Mouse (Mus musculus): ENCODE measurements around the gene Sf3a2. TPM values are rescaled to one million over a fixed set of nuclear protein-coding genes. Genes with fewer than 3 reads are reported as not detected.

Sf3a2 gene
- polyA plus RNA-seq, 1 experiment = 15.3 TPM

DNA sequence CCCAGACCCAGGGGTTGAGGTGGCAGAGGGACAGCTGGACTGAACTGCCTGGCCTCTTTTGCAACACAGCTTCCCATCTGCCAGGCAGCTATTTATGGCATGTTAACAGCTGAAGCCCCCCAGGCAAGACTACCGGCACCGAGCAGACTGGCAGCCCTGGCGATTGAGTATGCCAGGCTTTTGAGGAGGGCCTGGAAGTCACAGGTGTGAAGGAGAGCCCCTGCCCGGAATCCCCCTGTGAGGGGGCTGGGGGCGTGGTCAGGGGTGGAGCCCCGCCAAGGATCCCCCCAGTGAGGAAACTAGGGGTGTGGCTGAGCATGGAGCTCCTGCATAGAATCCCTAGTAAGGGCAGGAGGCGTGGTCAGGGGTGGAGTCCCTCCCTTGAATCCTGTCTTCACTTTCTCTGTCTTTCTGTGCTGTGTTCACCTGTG lies 39.0 kb downstream of the Sf3a2 start:
- H3K27ac ChIP-seq (replicated peaks; ENCODE audit: low read depth, low read length) = no peak overlapping the region

DNA sequence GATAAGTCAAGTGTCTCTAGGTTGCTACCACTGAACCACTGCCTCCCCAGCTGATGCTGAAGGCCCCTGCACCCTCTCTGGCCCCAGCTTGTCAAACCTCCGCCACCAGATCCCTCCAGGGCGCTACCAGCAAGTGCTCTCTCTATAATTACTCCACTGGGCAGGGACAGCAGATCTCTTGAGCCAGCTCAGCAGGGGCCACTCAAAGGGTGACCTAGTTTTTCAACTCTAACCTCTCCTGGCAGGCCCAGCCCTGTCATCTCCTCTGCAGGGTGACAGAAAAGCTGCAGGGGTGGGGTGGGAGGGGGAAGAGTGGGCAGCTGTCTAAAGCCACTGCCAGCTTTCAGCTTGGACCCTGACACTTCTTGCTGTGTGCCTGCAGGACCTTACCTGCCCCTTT lies 39.8 kb downstream of the Sf3a2 start:
- no peak overlapping the region for H3K4me3 ChIP-seq (ENCODE audit: insufficient read depth, low read depth, low read length)
- no peak overlapping the region for H3K27ac ChIP-seq (replicated peaks; ENCODE audit: low read depth, low read length)

More for the DNA sequence above, 39.0 kb downstream of the Sf3a2 start:
- no peaks in the 10 kb centered on the region for H3K4me1 ChIP-seq (ENCODE audit: control insufficient read depth, insufficient read depth, insufficient read length, low read length)
- no peak overlapping the region for H3K4me3 ChIP-seq (ENCODE audit: insufficient read depth, low read depth, low read length)

DNA sequence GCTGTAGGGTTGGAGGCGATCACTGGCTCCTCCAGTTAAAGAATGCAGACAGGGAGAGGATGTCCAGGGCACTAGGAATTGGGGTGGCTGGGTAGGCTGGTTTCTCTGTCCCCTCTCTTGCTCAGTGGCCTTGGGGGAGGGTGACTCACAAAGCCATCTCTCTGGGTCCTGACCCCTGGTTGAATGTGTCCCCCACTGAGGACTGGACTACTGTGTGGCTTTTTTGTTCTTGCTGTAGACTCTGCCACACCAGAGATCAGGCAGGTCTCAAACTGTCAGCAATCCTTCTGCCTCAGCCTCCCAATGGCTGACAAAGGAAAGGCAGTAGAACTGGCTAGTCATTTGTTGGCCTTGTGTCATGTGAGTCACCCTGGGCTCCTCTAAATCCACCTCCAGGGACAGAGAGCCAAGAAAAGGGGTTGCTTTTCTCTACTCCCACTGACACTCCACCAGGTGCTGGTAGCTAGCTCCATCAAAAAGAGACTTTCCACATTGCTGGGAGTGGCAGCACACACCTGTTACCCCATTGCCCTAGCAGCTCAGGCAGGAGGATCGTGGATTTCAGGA lies 40.4 kb downstream of the Sf3a2 start:
- Histone ChIP-seq H3K27ac (replicated peaks; ENCODE audit: low read depth, low read length) (no peak overlapping the region), H3K4me3 (ENCODE audit: insufficient read depth, low read depth, low read length) (no peak overlapping the region)

More for the DNA sequence above, 39.8 kb downstream of the Sf3a2 start:
- no peaks in the 10 kb centered on the region for H3K4me1 ChIP-seq (ENCODE audit: control insufficient read depth, insufficient read depth, insufficient read length, low read length)

DNA sequence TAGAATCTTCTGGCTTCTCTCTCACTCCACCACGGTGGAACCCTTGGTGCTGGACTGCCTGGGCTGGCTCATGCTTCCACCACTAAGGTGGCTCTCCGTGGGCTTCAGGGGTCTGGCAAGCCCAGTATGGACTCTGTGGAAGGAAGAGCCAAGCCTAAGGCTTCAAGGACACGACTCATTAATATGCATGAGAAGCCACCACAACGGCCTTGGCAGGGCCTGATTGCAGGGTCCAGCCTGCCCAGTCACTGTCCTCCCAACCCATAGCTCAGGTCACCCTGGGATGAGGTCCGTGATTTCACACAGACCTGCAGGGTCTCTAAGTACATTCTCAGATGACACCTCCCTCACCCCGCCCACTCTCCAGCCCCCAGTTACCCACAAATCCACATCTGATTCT lies 41.9 kb downstream of the Sf3a2 start:
- Histone ChIP-seq H3K4me1 (ENCODE audit: control insufficient read depth, insufficient read depth, insufficient read length, low read length) (no peaks in the 10 kb centered on the region; the same call in 1 of the 2 replicates), H3K4me3 (ENCODE audit: insufficient read depth, low read depth, low read length) (no peak overlapping the region), H3K27ac (replicated peaks; ENCODE audit: low read depth, low read length) (no peak overlapping the region)

More for the DNA sequence above, 40.4 kb downstream of the Sf3a2 start:
- H3K4me1 ChIP-seq (ENCODE audit: control insufficient read depth, insufficient read depth, insufficient read length, low read length) = no peaks in the 10 kb centered on the region

GRCm38 (mm10) chr10:80841685-80842084 lies 43.7 kb downstream of the Sf3a2 start:
- Histone ChIP-seq H3K4me3 (ENCODE audit: insufficient read depth, low read depth, low read length) (no peak overlapping the region), H3K27ac (replicated peaks; ENCODE audit: low read depth, low read length) (no peak overlapping the region), H3K4me1 (ENCODE audit: control insufficient read depth, insufficient read depth, insufficient read length, low read length) (no peaks in the 10 kb centered on the region; the same call in 1 of the 2 replicates)

DNA sequence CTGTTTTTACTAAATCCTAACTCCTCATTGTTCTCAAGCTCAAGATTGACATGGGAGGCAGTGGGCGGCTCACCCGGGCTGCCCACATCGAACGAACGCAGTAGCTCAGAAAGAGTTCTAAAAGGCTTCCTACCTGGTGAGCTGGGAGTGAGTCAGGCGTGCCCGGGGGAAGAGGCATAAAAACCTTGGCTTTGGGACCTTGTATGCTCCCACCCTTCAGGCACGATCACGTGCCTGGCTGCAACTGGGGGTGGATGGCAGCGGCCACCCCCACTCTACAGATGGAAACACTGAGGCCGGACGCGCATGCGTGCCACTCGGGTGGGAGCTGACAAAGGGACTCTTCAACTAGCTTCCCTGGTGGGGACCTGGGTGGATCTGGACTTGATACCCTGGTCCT lies 44.3 kb downstream of the Sf3a2 start:
- H3K27ac ChIP-seq (replicated peaks; ENCODE audit: low read depth, low read length) = no peak overlapping the region
- H3K4me3 ChIP-seq (ENCODE audit: insufficient read depth, low read depth, low read length) = no peak overlapping the region
- H3K4me1 ChIP-seq (ENCODE audit: control insufficient read depth, insufficient read depth, insufficient read length, low read length) = no peaks in the 10 kb centered on the region; the same call in 1 of the 2 replicates

- Histone ChIP-seq H3K4me3 (ENCODE audit: insufficient read depth, low read depth, low read length) (no peak overlapping the region), H3K27ac (replicated peaks; ENCODE audit: low read depth, low read length) (no peak overlapping the region), H3K4me1 (ENCODE audit: control insufficient read depth, insufficient read depth, insufficient read length, low read length) (no peaks in the 10 kb centered on the region; the same call in 1 of the 2 replicates)
Measured at GRCm38 (mm10) chr10:80843087-80843930, 45.3 kb downstream of the Sf3a2 start.

GRCm38 (mm10) chr10:80843931-80844547 lies 46.0 kb downstream of the Sf3a2 start, which contains the start of gene Lingo3:
Gene Lingo3 (minus strand): TSS chr10:80844039.
- H3K4me3 ChIP-seq (ENCODE audit: insufficient read depth, low read depth, low read length) = no peak within 1 kb of the TSS; the same call in 1 of the 2 replicates
- H3K4me1 ChIP-seq (ENCODE audit: control insufficient read depth, insufficient read depth, insufficient read length, low read length) = no peaks in the 10 kb centered on the region; the same call in 1 of the 2 replicates
- H3K27ac ChIP-seq (replicated peaks; ENCODE audit: low read depth, low read length) = no peak within 1 kb of the TSS

- H3K27ac ChIP-seq (replicated peaks; ENCODE audit: low read depth, low read length) = no peak overlapping the region
- no peaks in the 10 kb centered on the region; the same call in 1 of the 2 replicates for H3K4me1 ChIP-seq (ENCODE audit: control insufficient read depth, insufficient read depth, insufficient read length, low read length)
- H3K4me3 ChIP-seq (ENCODE audit: insufficient read depth, low read depth, low read length) = no peak overlapping the region
Measured at GRCm38 (mm10) chr10:80845055-80845693, 47.2 kb downstream of the Sf3a2 start.

DNA sequence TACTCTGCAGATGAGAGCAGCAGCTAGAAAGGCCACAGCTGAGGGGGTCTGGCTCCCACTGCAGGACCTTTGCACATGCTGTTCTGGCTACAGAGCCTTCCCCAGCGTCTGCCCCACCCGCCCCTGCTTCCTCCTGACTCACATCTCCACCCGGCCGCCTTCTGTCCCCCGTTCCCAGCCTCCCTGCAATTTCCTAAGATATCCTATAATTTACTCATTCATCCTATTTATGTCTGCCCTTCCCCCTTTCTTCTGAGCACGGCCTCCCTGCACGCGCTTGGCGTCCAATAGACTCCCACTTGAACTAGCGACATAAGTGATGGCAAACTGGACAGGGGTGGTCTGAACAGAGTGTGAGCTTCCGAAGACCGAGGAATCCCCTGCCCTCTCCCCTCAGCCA lies 47.7 kb downstream of the Sf3a2 start:
- Histone ChIP-seq H3K4me3 (ENCODE audit: insufficient read depth, low read depth, low read length) (no peak overlapping the region), H3K4me1 (ENCODE audit: control insufficient read depth, insufficient read depth, insufficient read length, low read length) (no peaks in the 10 kb centered on the region; the same call in 1 of the 2 replicates), H3K27ac (replicated peaks; ENCODE audit: low read depth, low read length) (no peak overlapping the region)

- Histone ChIP-seq H3K4me1 (ENCODE audit: control insufficient read depth, insufficient read depth, insufficient read length, low read length) (no peaks in the 10 kb centered on the region; the same call in 1 of the 2 replicates), H3K27ac (replicated peaks; ENCODE audit: low read depth, low read length) (no peak overlapping the region), H3K4me3 (ENCODE audit: insufficient read depth, low read depth, low read length) (no peak overlapping the region)
Measured at GRCm38 (mm10) chr10:80848571-80848970, 50.6 kb downstream of the Sf3a2 start.

Other genes starting within 250 kb of the Sf3a2 start
- gene Rexo1, start 236.6 kb upstream of the Sf3a2 start, polyA plus RNA-seq (2012; ENCODE audit: insufficient read depth, insufficient read length, missing spikeins) = 10.8 and 13.8 TPM in 2 replicates
- 4.1 and 4.2 TPM in 2 replicates for gene Klf16, start 220.9 kb upstream of the Sf3a2 start, polyA plus RNA-seq (2012; ENCODE audit: insufficient read depth, insufficient read length, missing spikeins)
- 76.3 and 81.6 TPM in 2 replicates for gene Abhd17a, start 207.9 kb upstream of the Sf3a2 start, polyA plus RNA-seq (2012; ENCODE audit: insufficient read depth, insufficient read length, missing spikeins)
- 14.6 and 16.2 TPM in 2 replicates for gene Scamp4, start 195.3 kb upstream of the Sf3a2 start, polyA plus RNA-seq (2012; ENCODE audit: insufficient read depth, insufficient read length, missing spikeins)
- gene Adat3, start 195.3 kb upstream of the Sf3a2 start, polyA plus RNA-seq (2012; ENCODE audit: insufficient read depth, insufficient read length, missing spikeins) = 1.0 TPM in 1 of 2 replicates, not detected in the other
- 0.67 and 0.75 TPM in 2 replicates for gene Gm49322, start 192.2 kb upstream of the Sf3a2 start, polyA plus RNA-seq (2012; ENCODE audit: insufficient read depth, insufficient read length, missing spikeins)
- 50.9 and 67.7 TPM in 2 replicates for gene Csnk1g2, start 175.4 kb upstream of the Sf3a2 start, polyA plus RNA-seq (2012; ENCODE audit: insufficient read depth, insufficient read length, missing spikeins)
- 20.6 and 33.9 TPM in 2 replicates for gene Btbd2, start 141.1 kb upstream of the Sf3a2 start, polyA plus RNA-seq (2012; ENCODE audit: insufficient read depth, insufficient read length, missing spikeins)
- gene Mknk2, start 120.1 kb upstream of the Sf3a2 start, polyA plus RNA-seq (2012; ENCODE audit: insufficient read depth, insufficient read length, missing spikeins) = 313 and 519 TPM in 2 replicates
- gene Mob3a, start 96.2 kb upstream of the Sf3a2 start, polyA plus RNA-seq (2012; ENCODE audit: insufficient read depth, insufficient read length, missing spikeins) = 5.2 and 12.0 TPM in 2 replicates
- 2.5 and 5.0 TPM in 2 replicates for gene Izumo4, start 96.0 kb upstream of the Sf3a2 start, polyA plus RNA-seq (2012; ENCODE audit: insufficient read depth, insufficient read length, missing spikeins)
- 35.0 and 40.9 TPM in 2 replicates for gene Ap3d1, start 55.9 kb upstream of the Sf3a2 start, polyA plus RNA-seq (2012; ENCODE audit: insufficient read depth, insufficient read length, missing spikeins)
- 11.5 and 15.8 TPM in 2 replicates for gene Dot1l, start 43.0 kb upstream of the Sf3a2 start, polyA plus RNA-seq (2012; ENCODE audit: insufficient read depth, insufficient read length, missing spikeins)
- gene Plekhj1, start 428 bp downstream of the Sf3a2 start, polyA plus RNA-seq (2012; ENCODE audit: insufficient read depth, insufficient read length, missing spikeins) = 30.2 and 40.5 TPM in 2 replicates
- not detected in 2 replicates for gene Amh, start 7.0 kb downstream of the Sf3a2 start, polyA plus RNA-seq (2012; ENCODE audit: insufficient read depth, insufficient read length, missing spikeins)
- gene Jsrp1, start 15.3 kb downstream of the Sf3a2 start, polyA plus RNA-seq (2012; ENCODE audit: insufficient read depth, insufficient read length, missing spikeins) = 2.4 and 4.9 TPM in 2 replicates
- 447 and 892 TPM in 2 replicates for gene Oaz1, start 28.5 kb downstream of the Sf3a2 start, polyA plus RNA-seq (2012; ENCODE audit: insufficient read depth, insufficient read length, missing spikeins)
- not detected in 2 replicates for gene Lingo3, start 45.8 kb downstream of the Sf3a2 start, polyA plus RNA-seq (2012; ENCODE audit: insufficient read depth, insufficient read length, missing spikeins)
- gene Lsm7, start 57.0 kb downstream of the Sf3a2 start, polyA plus RNA-seq (2012; ENCODE audit: insufficient read depth, insufficient read length, missing spikeins) = 55.6 and 61.3 TPM in 2 replicates
- 8.7 and 14.0 TPM in 2 replicates for gene Sppl2b, start 57.1 kb downstream of the Sf3a2 start, polyA plus RNA-seq (2012; ENCODE audit: insufficient read depth, insufficient read length, missing spikeins)
- not detected in 2 replicates for gene Tmprss9, start 73.7 kb downstream of the Sf3a2 start, polyA plus RNA-seq (2012; ENCODE audit: insufficient read depth, insufficient read length, missing spikeins)
- 319 and 342 TPM in 2 replicates for gene Timm13, start 102.8 kb downstream of the Sf3a2 start, polyA plus RNA-seq (2012; ENCODE audit: insufficient read depth, insufficient read length, missing spikeins)
- gene Lmnb2, start 120.0 kb downstream of the Sf3a2 start, polyA plus RNA-seq (2012; ENCODE audit: insufficient read depth, insufficient read length, missing spikeins) = 1.9 and 4.9 TPM in 2 replicates
- gene Gadd45b, start 131.9 kb downstream of the Sf3a2 start, polyA plus RNA-seq (2012; ENCODE audit: insufficient read depth, insufficient read length, missing spikeins) = 7.2 and 10.3 TPM in 2 replicates
- gene Gng7, start 216.7 kb downstream of the Sf3a2 start, polyA plus RNA-seq (2012; ENCODE audit: insufficient read depth, insufficient read length, missing spikeins) = 6.4 and 9.0 TPM in 2 replicates
- not detected in 2 replicates for gene Diras1, start 227.5 kb downstream of the Sf3a2 start, polyA plus RNA-seq (2012; ENCODE audit: insufficient read depth, insufficient read length, missing spikeins)
- gene Slc39a3, start 239.2 kb downstream of the Sf3a2 start, polyA plus RNA-seq (2012; ENCODE audit: insufficient read depth, insufficient read length, missing spikeins) = 7.0 and 12.1 TPM in 2 replicates

Data from brown adipose tissue, adult 24 weeks (tissue).